Mouse (Mus musculus) embryonic fibroblast, embryonic 13.5 days (primary cell): ENCODE results near the gene Smpd2. TPM values are rescaled to one million over a fixed set of nuclear protein-coding genes. Genes with fewer than 3 reads are reported as not detected.
"Not testable (repeated sequence)": the region's sequence is repeated elsewhere in the genome, so short reads cannot be mapped to it uniquely, and the experiment has no call there.

Experiments
- H3K27ac ChIP-seq: 2 replicates; pipeline ENCODE4 v1.5.1; 2012; ENCODE audit warnings: low read length, control low read depth, inconsistent platforms; ENCODE audit not compliant: insufficient read depth
- H3K4me1 ChIP-seq: 2 replicates; pipeline ENCODE4 v1.6.1; 2011; ENCODE audit warnings: low read length; ENCODE audit not compliant: control insufficient read depth, insufficient read depth
- H3K4me3 ChIP-seq: 2 replicates; pipeline ENCODE4 v1.5.1; 2011; ENCODE audit warnings: mild to moderate bottlenecking, control low read depth, low read length; ENCODE audit not compliant: insufficient read depth
- CTCF ChIP-seq: IDR thresholded peaks from 2 replicates; pipeline ENCODE4 v1.5.1; 2011; ENCODE audit warnings: mild to moderate bottlenecking, control low read depth, low read length, moderate library complexity, borderline replicate concordance; ENCODE audit not compliant: insufficient read depth
- POLR2A ChIP-seq: IDR thresholded peaks from 2 replicates; pipeline ENCODE4 v1.6.1; 2011; ENCODE audit warnings: low read depth, mild to moderate bottlenecking, control low read depth, low read length, moderate library complexity
- polyA plus RNA-seq: library from polyadenylated mRNA; stranded (reverse); fragments of >200 nt; gene quantifications from 2 replicates; pipeline ENCODE4 v1.2.4, GENCODE M21; 2011; ENCODE audit warnings: low read depth; ENCODE audit not compliant: missing spikeins, insufficient read length

Smpd2 gene
- polyA plus RNA-seq, 1 experiment = 16.7 TPM

DNA sequence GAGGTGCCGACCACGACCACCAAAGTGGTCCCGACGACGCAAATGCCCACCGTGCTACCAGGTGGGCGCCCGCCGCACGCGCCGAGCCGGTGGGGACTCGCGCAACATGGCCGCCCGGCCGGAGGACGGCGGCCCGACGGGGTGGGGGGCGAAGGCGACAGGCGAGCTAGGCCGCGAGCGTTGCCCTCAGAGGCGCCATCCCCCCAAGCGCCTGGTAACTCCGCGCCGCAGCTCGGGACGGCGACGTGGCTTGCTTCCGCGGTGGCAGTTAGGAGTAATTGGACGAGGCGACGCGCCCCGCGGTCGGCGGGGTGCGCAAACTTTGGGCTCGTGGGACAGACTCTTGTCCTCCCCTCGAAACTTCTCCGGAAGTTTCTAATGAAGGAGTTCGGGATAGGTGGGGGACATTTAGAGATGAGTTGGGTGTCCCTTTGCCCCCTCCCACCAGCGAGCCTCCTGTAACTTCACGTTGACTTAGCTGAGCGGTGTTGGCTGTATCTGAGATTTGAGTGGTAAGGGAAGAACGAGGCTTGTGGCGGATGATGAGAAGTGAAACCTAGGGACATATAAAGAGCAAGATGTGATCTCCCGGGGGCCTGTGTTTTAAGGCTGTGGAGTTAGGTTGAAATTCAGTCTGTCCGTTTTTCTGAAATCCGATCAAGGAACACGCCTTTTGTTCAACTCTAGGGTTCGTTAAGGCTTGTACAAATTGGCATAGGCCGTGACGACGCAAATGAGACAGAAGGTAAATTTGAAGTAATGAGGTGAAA lies 29.7 kb upstream of the Smpd2 start:
- peak overlapping the region; percentile 93 for H3K27ac ChIP-seq

GRCm38 (mm10) chr10:41518981-41519618 lies 28.9 kb upstream of the Smpd2 start, which contains the start of gene Cd164:
Gene Cd164 (plus strand): TSS chr10:41519414.
- Histone ChIP-seq H3K4me3 (peak within 1 kb of the TSS; percentile 95), H3K27ac (peak within 1 kb of the TSS; percentile 93), H3K4me1 (no peaks in the 10 kb centered on the region; the same call in 1 of the 2 replicates)
- peak; percentile 97 for TF ChIP-seq POLR2A
- no peak for TF ChIP-seq CTCF

More for the DNA sequence above, 29.7 kb upstream of the Smpd2 start:
- peak overlapping the region; percentile 95 for H3K4me3 ChIP-seq
- TF ChIP-seq CTCF = no peak
- TF ChIP-seq POLR2A = peak; percentile 32; the same call in 1 of the 2 replicates
- H3K4me1 ChIP-seq = no peaks in the 10 kb centered on the region; the same call in 1 of the 2 replicates

- Histone ChIP-seq H3K27ac (peak overlapping the region; percentile 32; the same call in 1 of the 2 replicates), H3K4me3 (peak overlapping the region; percentile 75), H3K4me1 (no peaks in the 10 kb centered on the region; the same call in 1 of the 2 replicates)
- TF ChIP-seq POLR2A (no peak), CTCF (peak; percentile 36; the same call in 1 of the 2 replicates)
Observed at GRCm38 (mm10) chr10:41518508-41518980, 28.4 kb upstream of the Smpd2 start.

GRCm38 (mm10) chr10:41514921-41515320 lies 24.8 kb upstream of the Smpd2 start:
- Histone ChIP-seq H3K4me1 (no peaks in the 10 kb centered on the region), H3K4me3 (no peak overlapping the region), H3K27ac (no peak overlapping the region)
- TF ChIP-seq POLR2A (no peak), CTCF (no peak)

GRCm38 (mm10) chr10:41514301-41514700 lies 24.1 kb upstream of the Smpd2 start:
- no peak overlapping the region for H3K4me3 ChIP-seq
- no peak overlapping the region for H3K27ac ChIP-seq
- H3K4me1 ChIP-seq = no peaks in the 10 kb centered on the region
- no peak for TF ChIP-seq POLR2A
- no peak for TF ChIP-seq CTCF

GRCm38 (mm10) chr10:41509160-41509559 lies 19.0 kb upstream of the Smpd2 start:
- Histone ChIP-seq H3K27ac (no peak overlapping the region), H3K4me1 (no peaks in the 10 kb centered on the region), H3K4me3 (no peak overlapping the region)
- TF ChIP-seq CTCF (peak; percentile 52; the same call in 1 of the 2 replicates), POLR2A (no peak)

DNA sequence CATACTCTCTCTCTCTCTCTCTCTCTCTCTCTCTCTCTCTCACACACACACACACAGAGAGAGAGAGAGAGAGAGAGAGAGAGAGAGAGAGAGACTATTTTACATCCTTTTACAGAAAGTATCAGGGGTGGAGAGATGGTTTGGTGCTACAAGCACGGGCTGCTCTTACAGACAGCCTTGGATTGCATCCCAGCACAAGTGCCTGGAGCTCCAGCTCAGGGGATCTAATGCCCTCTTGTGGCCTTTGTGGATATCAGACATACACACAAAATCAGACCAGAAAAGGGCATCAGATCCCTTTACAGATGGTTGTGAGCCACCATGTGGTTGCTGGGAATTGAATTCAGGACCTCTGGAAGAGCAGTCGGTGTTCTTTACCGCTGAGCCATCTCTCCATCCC lies 15.3 kb upstream of the Smpd2 start:
- H3K27ac ChIP-seq, H3K4me1 ChIP-seq, H3K4me3 ChIP-seq: not testable (repeated sequence)
- peak; percentile 66 for TF ChIP-seq CTCF

DNA sequence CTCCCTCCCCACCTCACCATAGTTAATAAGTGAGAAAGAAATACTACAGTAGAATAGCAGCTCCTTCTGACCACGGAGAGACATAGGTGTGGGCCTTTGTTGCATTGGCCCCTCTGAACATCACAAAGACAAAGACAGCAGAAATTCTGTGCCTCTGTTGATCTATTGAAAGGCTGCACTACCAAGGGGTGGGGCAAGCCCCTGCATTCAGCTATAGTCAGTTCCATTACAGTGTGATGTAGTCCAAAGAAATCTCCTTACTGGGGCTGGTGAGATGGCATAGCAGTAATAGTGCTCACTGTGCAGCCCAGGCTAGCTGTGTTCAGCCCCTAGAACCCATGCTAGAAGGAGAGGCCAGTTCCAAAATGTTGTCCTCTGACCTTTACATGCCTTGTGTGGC lies 14.8 kb upstream of the Smpd2 start:
- H3K27ac ChIP-seq = no peak overlapping the region
- TF ChIP-seq CTCF (no peak), POLR2A (no peak)
- no peaks in the 10 kb centered on the region for H3K4me1 ChIP-seq
- H3K4me3 ChIP-seq = no peak overlapping the region

DNA sequence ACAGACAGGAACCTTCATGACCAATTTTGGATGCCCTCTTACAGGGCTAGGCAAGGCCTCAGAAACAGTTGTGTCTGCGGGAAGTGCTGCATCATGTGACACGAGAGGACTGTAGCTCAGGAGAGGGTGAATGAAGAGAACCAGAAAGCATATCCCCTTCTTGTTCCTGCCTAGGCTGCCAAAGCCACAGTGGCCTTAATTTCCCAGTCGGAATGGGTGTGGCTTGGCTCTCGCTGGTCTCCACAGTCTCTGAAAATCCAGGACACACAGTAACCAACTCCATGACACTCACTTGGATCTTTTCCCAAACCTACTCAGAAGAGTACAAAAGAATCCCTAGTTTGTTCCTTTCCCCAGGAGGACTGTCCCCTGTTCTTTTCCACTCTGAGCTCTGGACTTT lies 10.8 kb upstream of the Smpd2 start:
- H3K4me3 ChIP-seq = no peak overlapping the region

GRCm38 (mm10) chr10:41491111-41491510 lies 942 bp upstream of the Smpd2 start:
- Histone ChIP-seq H3K27ac (no peak overlapping the region), H3K4me1 (peaks cover 4% of the 10 kb centered on the region; the same call in 1 of the 2 replicates), H3K4me3 (no peak overlapping the region)
- TF ChIP-seq POLR2A (no peak), CTCF (no peak)

More for the DNA sequence above, 10.8 kb upstream of the Smpd2 start:
- Histone ChIP-seq H3K4me1 (no peaks in the 10 kb centered on the region), H3K27ac (no peak overlapping the region)
- no peak for TF ChIP-seq POLR2A
